Mouse (Mus musculus): ENCODE measurements around the gene Lgals1.
"Not testable (repeated sequence)": the region's sequence is repeated elsewhere in the genome, so short reads cannot be mapped to it uniquely, and the experiment has no call there.

GRCm38 (mm10) chr15:78878792-78879516 lies 47.6 kb upstream of the Lgals1 start:
- TF ChIP-seq POLR2AphosphoS5 (IDR thresholded peaks at IDR 0.05; ENCODE audit: insufficient replicate concordance, low read depth, low read length); CTCF (IDR thresholded peaks at IDR 0.05; ENCODE audit: low read depth, low read length); GATA1 (IDR thresholded peaks at IDR 0.05; ENCODE audit: borderline replicate concordance, low read length); GATA2 (IDR thresholded peaks at IDR 0.05; ENCODE audit: borderline replicate concordance, low read depth, low read length); TAL1 (conservative IDR thresholded peaks at IDR 0.05; ENCODE audit: low read depth, low read length): not testable (repeated sequence)
